Mouse (Mus musculus) liver, embryonic 11.5 days (tissue): ENCODE data around the gene BC016579. TPM values are rescaled to one million over a fixed set of nuclear protein-coding genes. Genes with fewer than 3 reads are reported as not detected.
A peak's percentile ranks its signal among the peaks of the same experiment; 100 is the strongest.

Experiments used
- ATAC-seq: fragments of 200-750 bp; cut with Nextera tagmentation; replicated peaks from 2 replicates; pipeline ENCODE4 v1.8.0; 2017; ENCODE audit warnings: moderate number of reproducible peaks, mild to moderate bottlenecking, moderate TSS enrichment, moderate library complexity; ENCODE audit not compliant: low FRiP score
- DNase-seq: peaks from one replicate; pipeline ENCODE4 v3.0.0-alpha.2; 2017; ENCODE audit warnings: low spot score
- H3K27ac ChIP-seq: fragments of 300-500 bp; sonication (generic); 2 replicates; pipeline ENCODE4 v1.5.1; 2014; ENCODE audit warnings: mild to moderate bottlenecking, low read depth, low read length, control low read depth
- H3K27me3 ChIP-seq: fragments of 300-500 bp; sonication (generic); replicated peaks from 2 replicates; pipeline ENCODE4 v1.6.1; 2014; ENCODE audit warnings: low read length, mixed read lengths; ENCODE audit not compliant: control insufficient read depth, insufficient read depth
- H3K36me3 ChIP-seq: fragments of 300-500 bp; sonication (generic); 2 replicates; pipeline ENCODE4 v1.6.1; 2014; ENCODE audit warnings: mild to moderate bottlenecking, low read length, moderate library complexity, mixed read lengths; ENCODE audit not compliant: control insufficient read depth, insufficient read depth
- H3K4me1 ChIP-seq: fragments of 300-500 bp; sonication (generic); replicated peaks from 2 replicates; pipeline ENCODE4 v1.6.1; 2014; ENCODE audit warnings: low read length, mixed read lengths; ENCODE audit not compliant: control insufficient read depth, insufficient read depth
- H3K4me2 ChIP-seq: fragments of 300-500 bp; sonication (generic); 2 replicates; pipeline ENCODE4 v1.6.1; 2014; ENCODE audit warnings: mild to moderate bottlenecking, control low read depth, moderate library complexity
- H3K4me3 ChIP-seq: fragments of 300-500 bp; sonication (generic); 2 replicates; pipeline ENCODE4 v1.5.1; 2014; ENCODE audit warnings: low read depth, low read length, control low read depth
- H3K9ac ChIP-seq: fragments of 300-500 bp; sonication (generic); 2 replicates; pipeline ENCODE4 v1.6.1; 2014; ENCODE audit warnings: low read depth, low read length, control low read depth
- H3K9me3 ChIP-seq: fragments of 300-500 bp; sonication (generic); 2 replicates; pipeline ENCODE4 v1.6.1; 2016; ENCODE audit warnings: low read length, inconsistent platforms, mixed read lengths; ENCODE audit not compliant: control insufficient read depth
- WGBS: fragments of 180-500 bp; shearing (Covaris S2); extraction: QIAGEN DNeasy Blood & Tissue Kit; methylation state at CpG from one replicate; pipeline ENCODE4 v1.1.7; 2014; 5-methylcytosine and 5-hydroxymethylcytosine counted together
- polyA plus RNA-seq: library from polyadenylated mRNA; unstranded; fragments of >200 nt; fragmentation: Nextera tagmentation; extraction: Ambion mirVana; gene quantifications from 2 replicates; pipeline ENCODE4 v1.2.1, GENCODE M21; 2014

The BC016579 gene
- polyA plus RNA-seq, 1 experiment from 2014 or later, result 0.34 TPM

- H3K9ac ChIP-seq, result no peak overlapping the region
- H3K36me3 ChIP-seq, result no peaks in the 10 kb centered on the region
- peaks cover 11% of the 10 kb centered on the region for H3K4me1 ChIP-seq
- H3K4me3 ChIP-seq, result peak overlapping the region; percentile 41; the same call in 1 of the 2 replicates
- H3K27ac ChIP-seq, result no peak overlapping the region
- peak overlapping the region; percentile 81 for H3K4me2 ChIP-seq
- no peaks in the 10 kb centered on the region for H3K9me3 ChIP-seq
- H3K27me3 ChIP-seq, result no peaks in the 10 kb centered on the region
- ATAC-seq (no peak), DNase-seq (no peak)
- WGBS, result 65% methylated on average over 9 of the region's 9 CpGs
Measured at GRCm38 (mm10) chr16:45654465-45654864, 597 bp upstream of the BC016579 start.

GRCm38 (mm10) chr16:45653009-45653933 is 597 bp downstream of the BC016579 start:
- H3K9ac ChIP-seq, result peak overlapping the region; percentile 4; the same call in 1 of the 2 replicates
- no peaks in the 10 kb centered on the region for H3K9me3 ChIP-seq
- peak overlapping the region; percentile 81 for H3K4me2 ChIP-seq
- ATAC-seq (0 out of 2 replicates have a peak, but pooled peaks have one; percentile 14), DNase-seq (no peak)
- 13% methylated on average over 17 of the region's 17 CpGs for WGBS
- H3K36me3 ChIP-seq, result no peaks in the 10 kb centered on the region
- no peak overlapping the region for H3K27ac ChIP-seq
- H3K4me1 ChIP-seq, result peaks cover 7% of the 10 kb centered on the region
- peak overlapping the region; percentile 41 for H3K4me3 ChIP-seq
- no peaks in the 10 kb centered on the region for H3K27me3 ChIP-seq

- DNase-seq (no peak), ATAC-seq (no peak)
- Histone ChIP-seq H3K36me3 (no peaks in the 10 kb centered on the region), H3K9me3 (no peaks in the 10 kb centered on the region), H3K9ac (no peak overlapping the region), H3K4me1 (peaks cover 7% of the 10 kb centered on the region), H3K27me3 (no peaks in the 10 kb centered on the region), H3K27ac (no peak overlapping the region), H3K4me2 (no peak overlapping the region), H3K4me3 (no peak overlapping the region)
- WGBS, result 34% methylated on average over 2 of the region's 2 CpGs
Measured at GRCm38 (mm10) chr16:45651497-45651896, 2.4 kb downstream of the BC016579 start.

- H3K27ac ChIP-seq, result no peak overlapping the region
- DNase-seq (no peak), ATAC-seq (peak; percentile 81)
- H3K9ac ChIP-seq, result no peak overlapping the region
- no peaks in the 10 kb centered on the region for H3K27me3 ChIP-seq
- H3K4me3 ChIP-seq, result no peak overlapping the region
- no peaks in the 10 kb centered on the region for H3K36me3 ChIP-seq
- no peaks in the 10 kb centered on the region for H3K4me1 ChIP-seq
- no peak overlapping the region for H3K4me2 ChIP-seq
- 43% methylated on average over 6 of the region's 6 CpGs for WGBS
- H3K9me3 ChIP-seq, result no peaks in the 10 kb centered on the region
Measured at GRCm38 (mm10) chr16:45644380-45644779, 9.5 kb downstream of the BC016579 start.

GRCm38 (mm10) chr16:45643944-45644343 is 9.9 kb downstream of the BC016579 start:
- H3K4me3 ChIP-seq, result no peak overlapping the region
- 72% methylated on average over 3 of the region's 3 CpGs for WGBS

GRCm38 (mm10) chr16:45641301-45641700 is 12.6 kb downstream of the BC016579 start:
- DNase-seq, result no peak
- ATAC-seq, result no peak
- Histone ChIP-seq H3K9ac (no peak overlapping the region), H3K27ac (no peak overlapping the region), H3K36me3 (no peaks in the 10 kb centered on the region), H3K4me2 (no peak overlapping the region), H3K9me3 (no peaks in the 10 kb centered on the region), H3K4me3 (no peak overlapping the region), H3K4me1 (no peaks in the 10 kb centered on the region), H3K27me3 (no peaks in the 10 kb centered on the region)
- whole genome bisulfite sequencing, result 79% methylated on average over 3 of the region's 3 CpGs

More at GRCm38 (mm10) chr16:45643944-45644343, 9.9 kb downstream of the BC016579 start:
- no peaks in the 10 kb centered on the region for H3K27me3 ChIP-seq
- no peaks in the 10 kb centered on the region for H3K4me1 ChIP-seq
- no peak overlapping the region for H3K4me2 ChIP-seq
- ATAC-seq (no peak), DNase-seq (no peak)
- H3K9ac ChIP-seq, result no peak overlapping the region
- no peaks in the 10 kb centered on the region for H3K36me3 ChIP-seq
- H3K9me3 ChIP-seq, result no peaks in the 10 kb centered on the region
- H3K27ac ChIP-seq, result no peak overlapping the region

- Histone ChIP-seq H3K9me3 (no peaks in the 10 kb centered on the region), H3K27me3 (no peaks in the 10 kb centered on the region), H3K9ac (no peak overlapping the region), H3K4me3 (no peak overlapping the region), H3K4me1 (no peaks in the 10 kb centered on the region), H3K36me3 (no peaks in the 10 kb centered on the region), H3K4me2 (no peak overlapping the region), H3K27ac (no peak overlapping the region)
- no peak for DNase-seq
- WGBS, result 84% methylated on average over 10 of the region's 10 CpGs
- no peak for ATAC-seq
Measured at GRCm38 (mm10) chr16:45640070-45640762, 13.7 kb downstream of the BC016579 start.

- WGBS, result 93% methylated on average over 2 of the region's 2 CpGs
- Histone ChIP-seq H3K36me3 (no peaks in the 10 kb centered on the region), H3K27ac (no peak overlapping the region), H3K4me2 (no peak overlapping the region), H3K4me1 (no peaks in the 10 kb centered on the region), H3K27me3 (no peaks in the 10 kb centered on the region), H3K9me3 (no peaks in the 10 kb centered on the region), H3K4me3 (no peak overlapping the region), H3K9ac (no peak overlapping the region)
- DNase-seq (no peak), ATAC-seq (no peak)
Measured at GRCm38 (mm10) chr16:45635826-45636225, 18.0 kb downstream of the BC016579 start.
